Mouse (Mus musculus) thymus, postnatal 4 days (tissue): ENCODE data around the gene Gfy.

Experiments used
- DNase-seq: peaks from one replicate; pipeline ENCODE4 v3.0.0; 2021

Gene Gfy

DNA sequence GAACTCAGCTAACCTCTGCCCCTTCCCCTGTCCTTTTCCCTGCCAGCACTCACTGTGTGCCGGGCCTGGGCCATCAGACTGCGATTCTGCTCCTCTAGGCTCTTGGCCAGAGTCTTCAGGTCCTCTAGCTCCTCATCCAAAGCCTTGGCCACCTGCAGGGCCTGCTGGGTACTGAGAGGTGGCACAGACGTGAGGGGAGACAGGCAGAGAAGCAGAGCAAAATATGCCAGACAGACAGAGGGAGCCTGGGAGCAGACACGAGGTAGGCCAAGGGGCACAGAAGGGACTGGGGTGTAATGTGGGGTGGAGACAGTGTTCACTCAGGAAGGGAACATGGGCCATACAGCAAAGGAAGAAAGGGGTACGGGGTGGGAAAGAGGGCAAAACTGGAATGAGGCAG, 14.0 kb upstream of the Gfy start:
- DNase-seq, result no peak

DNA sequence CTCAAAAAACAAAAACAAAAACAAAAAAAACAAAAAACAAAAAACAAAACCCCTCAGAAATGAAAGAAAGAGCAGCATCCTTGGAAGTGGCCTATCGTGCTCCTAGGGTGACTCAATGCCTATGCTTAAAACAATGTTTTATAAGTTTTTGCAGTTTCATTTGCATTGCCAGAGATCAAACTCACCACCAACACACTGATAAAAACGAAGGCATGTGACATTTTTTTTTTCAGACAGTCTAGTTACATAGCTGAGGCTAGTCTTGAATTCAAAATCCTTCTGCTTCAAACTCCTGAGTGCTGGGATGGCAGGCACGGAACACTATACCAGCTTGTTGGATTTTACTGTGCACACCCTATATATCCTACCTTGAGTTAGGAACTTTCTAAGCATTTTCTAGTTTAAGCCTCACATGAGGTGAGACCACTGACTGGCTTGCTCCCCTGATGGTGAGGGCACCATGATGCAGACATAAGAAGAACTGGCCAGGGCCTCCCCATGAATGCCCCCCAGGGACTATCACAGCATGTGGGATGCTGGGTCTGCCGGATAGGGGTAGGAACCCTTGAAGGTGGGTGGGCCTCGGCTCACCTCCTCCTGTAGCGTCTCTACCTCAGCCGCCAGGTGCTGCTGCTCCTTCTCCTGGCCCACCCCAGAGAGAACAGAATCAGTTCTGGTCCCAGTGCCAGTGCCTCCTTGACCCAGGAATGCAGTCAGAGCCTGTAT, 13.4 kb upstream of the Gfy start:
- DNase-seq, result no peak

DNA sequence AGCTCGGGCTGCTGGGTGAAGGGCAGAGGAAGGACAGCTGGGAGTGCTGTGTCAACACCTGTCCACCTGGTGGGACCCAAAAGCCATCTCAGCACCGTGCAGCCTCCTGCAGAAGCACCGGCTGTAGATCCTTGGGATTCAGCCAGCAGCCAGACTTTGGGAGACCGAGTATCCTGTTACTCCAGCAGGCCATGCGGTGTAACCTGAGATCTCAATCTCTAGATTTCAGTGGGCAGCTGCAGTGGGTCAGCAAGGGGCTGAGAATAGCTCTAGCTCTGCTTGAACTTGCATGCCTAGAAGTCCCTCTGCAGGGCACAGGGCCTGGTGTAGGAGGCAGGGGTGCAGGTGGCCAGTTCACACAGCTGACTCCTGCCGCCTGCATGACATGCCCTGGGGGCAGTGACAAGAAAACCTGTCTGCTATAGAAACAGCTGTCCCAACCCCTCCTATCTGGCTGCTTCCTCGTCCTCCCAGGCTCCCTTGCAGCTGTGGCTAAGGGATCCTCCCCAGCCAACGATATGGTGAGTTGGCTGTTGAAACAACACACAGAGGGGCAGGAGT, 12.5 kb upstream of the Gfy start:
- DNase-seq, result no peak

DNA sequence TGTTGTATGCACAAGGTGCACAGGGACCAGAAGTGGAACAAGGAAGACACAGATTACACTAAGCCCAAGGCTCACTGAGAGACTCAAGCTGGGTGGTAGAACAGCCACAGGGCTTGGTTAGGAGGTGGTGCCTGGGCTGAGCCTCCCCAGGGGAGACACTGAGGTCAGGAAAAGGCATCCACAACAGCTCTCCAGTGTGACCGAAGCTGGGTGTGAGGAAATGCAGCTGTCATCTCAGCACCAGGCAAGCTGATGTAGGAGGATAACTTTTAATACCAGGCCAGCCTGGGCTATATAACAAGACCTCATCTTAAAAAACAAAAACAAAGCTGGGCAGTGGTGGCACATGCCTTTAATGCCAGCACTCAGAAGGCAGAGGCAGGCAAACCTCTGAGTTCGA, 11.8 kb upstream of the Gfy start:
- no peak for DNase-seq

DNA sequence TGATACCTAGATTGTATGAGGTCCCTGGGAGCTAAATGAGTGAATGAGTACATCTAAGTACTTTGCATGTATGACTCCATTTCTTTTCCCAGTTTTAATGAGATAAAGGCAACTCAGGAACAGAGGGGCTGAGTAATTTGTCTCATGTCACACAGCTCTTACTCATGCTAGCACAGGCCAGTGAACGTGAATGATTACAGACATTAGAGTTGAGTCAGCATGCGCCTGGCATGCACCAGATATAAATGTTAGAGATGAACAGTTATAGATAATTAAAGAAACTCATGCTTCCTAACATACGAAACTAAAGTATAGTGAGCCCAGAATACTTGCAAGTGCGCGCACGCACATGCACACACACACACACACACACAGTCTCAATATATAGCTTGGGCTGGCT, 10.8 kb upstream of the Gfy start:
- no peak for DNase-seq

DNA sequence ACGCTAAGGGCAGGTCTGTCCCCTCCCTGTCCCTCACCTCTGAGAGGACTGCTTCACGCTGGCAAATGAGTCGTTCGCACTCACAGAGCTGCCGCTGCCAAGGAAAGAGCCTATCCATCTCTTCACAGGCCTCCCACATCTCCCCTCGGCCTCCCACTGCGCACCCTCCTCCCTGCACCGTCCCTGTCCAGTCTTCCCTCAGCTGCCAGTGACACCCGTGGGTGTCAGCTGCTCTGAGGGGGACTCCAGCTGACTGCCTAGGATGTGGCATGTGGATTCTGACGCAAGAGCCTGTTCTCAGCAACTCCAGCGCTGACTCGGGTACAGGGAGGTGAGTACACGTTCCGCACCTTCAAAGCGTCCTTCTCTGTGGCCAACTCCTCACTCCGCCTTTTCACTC, 10.2 kb upstream of the Gfy start:
- no peak for DNase-seq

DNA sequence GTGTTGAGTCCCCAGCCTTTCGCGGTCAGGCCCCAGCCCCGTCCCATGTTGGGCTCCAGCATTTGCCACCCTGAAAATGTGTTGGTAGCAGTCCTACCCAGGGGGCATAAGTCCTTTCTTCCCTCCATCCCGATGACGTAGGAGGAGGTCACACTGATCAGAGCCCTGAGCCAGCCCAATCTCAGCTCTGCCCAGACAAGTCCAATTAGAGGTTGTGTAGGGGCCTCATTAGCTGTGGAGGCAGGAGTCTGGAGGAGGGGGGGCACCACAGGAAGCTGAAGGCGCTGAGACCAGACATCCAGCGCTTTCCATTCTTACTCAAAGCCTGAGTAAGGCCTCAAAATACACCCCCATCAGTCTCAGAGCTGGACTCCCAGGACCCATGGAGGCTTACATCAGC, 6.6 kb upstream of the Gfy start:
- DNase-seq, result no peak

DNA sequence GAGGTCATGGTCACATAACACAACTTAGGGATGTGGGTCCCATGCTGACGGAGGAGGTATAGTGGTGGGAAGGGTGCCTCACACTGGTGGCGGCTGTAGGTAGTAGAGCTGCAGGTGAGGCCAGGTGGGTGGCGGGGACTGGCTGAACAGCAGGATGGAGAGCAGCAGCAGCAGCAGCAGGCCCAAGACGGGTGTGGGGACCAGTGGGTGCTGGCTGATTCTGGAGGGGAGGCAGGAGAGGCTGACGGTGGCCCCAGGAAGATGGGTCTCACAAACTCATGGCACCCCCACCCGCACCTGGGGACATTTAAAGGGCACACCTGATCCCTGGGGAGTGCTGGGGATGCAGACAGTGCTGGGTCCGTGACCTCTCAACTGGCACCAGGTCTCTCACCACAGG, 4.3 kb upstream of the Gfy start:
- no peak for DNase-seq

DNA sequence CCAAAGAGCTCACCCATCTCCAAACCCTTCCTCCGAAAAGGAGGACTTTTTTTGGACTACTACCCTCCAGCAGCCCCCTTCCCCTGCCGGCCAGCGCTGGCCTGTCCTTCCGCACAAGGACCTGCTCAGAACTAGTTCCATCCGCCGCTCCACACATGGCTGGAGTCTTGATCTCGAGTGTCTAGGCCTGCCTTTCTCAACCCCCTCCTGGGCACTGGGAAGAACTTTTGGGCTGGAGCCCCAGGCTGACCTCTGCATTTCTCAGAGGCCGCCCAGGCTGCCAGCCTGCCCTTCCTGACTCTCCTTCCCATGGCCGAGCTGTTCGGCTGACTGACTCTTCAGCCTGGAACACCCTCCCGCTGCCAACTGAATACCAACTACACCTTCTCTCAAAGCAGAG, 3.2 kb upstream of the Gfy start:
- DNase-seq, result no peak

DNA sequence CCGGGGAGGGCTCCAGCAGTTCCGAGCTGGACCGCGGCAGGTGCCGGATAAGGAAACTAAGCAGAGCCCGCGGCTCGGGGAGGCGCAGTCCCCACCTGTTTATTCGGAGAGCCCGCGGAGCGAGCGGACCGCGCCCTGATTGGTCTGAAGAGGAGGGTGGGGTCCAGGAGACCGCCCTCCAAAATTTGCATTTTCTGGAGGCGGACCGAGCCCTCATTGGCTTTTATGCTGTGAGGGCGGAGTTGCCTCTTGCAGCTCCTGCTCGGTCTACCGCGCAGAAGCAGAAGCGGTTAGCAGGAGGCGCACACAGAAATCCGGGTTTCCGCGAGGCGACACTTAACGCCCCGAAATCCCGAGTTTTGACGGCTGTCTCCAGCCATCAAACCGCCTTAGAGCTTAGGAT, 2.8 kb upstream of the Gfy start:
- peak; percentile 88 for DNase-seq

DNA sequence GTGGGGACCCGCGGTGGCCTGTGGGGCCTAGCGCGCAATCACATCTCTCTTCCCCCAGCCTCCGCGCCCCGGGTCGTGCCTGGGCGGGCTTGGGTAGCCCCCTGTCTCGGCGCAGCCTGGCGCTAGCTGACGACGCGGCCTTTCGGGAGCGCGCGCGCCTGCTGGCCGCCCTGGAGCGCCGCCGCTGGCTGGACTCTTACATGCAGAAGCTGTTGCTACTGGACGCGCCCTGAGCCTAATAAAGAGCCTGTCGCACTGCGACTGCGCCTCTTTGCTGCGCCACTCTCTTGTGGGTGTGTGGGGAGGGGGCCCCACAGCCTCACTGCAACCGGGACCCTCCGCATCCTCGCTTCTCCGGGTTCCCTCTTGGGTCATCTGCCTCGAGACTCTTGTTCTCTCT, 2.2 kb upstream of the Gfy start:
- DNase-seq, result peak; percentile 33

DNA sequence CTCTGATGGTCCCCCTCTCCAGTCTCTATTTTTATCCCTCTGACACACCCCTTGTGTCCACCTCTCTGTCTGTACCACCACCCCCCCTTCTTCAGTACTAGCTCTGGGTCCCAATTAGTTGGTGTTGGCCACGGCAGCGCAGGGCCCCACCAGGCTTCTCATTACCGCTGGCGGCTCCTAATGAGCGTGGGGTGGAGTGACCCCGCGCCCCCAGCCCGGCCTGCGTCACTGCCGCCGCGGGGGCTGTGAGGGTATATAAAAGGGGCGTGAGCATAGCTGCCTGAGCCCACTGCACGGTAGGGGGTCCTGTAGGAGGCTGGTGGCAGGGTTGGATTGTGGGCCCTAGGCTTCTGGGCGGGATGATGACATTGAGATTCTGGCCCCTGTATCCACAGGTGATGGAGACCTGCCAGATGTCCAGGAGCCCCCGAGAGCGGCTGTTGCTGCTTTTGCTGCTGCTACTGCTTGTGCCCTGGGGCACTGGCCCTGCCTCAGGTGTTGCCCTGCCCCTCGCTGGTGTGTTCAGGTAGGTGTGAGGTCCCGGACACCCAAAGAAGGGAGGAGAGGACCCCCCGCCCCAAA, 1.6 kb upstream of the Gfy start, which contains the start of gene Pth2:
Pth2 (plus strand) TSS at position 100 of the 582 bp plus-strand sequence.
- no peak for DNase-seq

DNA sequence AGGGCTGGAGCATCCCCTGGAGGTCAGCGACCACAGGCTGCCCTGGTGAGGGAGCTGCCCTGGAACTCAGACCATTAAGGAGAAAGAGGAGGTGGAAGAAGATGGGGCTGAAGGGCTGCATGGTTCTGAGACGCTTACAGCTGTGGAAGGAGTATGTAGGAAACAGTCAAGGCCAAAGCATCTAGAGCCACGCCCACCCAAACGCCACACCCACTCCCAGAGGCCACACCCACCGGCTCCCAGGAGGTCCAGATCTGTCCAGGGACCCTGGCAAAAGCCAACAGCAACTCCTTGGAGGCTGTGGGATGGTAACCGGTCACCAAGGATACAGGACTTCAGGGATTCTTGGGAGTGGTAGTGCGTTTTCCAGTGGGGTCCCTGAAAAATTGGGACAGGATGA, 819 bp downstream of the Gfy start:
- no peak for DNase-seq

DNA sequence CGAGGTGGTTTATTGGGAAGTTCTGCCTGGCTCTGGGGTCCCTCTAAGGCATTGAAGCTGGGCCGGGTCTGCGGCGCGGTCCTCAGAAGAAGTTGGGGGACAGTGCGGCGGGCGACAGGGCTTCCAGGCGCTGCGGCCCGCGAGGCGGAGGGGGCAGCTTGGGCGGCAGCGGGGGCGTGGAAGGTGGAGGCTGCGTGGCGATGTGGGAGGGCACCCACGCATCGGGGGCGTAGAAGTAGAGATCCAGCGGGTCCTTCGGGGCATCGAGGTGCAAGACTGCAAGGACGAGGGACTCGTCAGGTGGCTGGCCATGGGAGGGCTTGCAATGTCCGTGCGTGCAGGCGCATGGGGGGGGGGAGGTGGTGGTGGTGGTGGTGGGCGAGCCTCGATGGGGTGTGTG, 3.0 kb downstream of the Gfy start:
- no peak for DNase-seq

DNA sequence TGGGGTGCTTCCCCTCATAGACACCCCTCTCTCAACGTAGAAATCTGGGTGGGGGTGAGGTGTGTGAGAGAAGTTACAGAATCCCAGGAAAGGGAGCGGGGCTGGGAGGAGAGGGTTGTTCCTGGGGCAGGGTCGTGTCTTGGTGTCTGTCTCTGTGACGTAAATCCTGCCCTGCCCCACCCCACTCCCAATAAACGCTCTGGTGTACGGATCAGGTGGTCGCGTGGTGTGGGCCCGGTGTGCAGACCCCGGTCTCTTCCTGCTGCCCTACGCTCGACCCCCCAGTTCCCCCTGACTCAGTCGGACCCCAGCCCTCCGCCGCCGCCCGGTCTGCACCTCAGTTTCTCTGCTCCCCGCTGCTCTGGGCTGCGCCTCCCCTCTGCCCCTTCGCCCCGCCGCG, 3.4 kb downstream of the Gfy start:
- no peak for DNase-seq

DNA sequence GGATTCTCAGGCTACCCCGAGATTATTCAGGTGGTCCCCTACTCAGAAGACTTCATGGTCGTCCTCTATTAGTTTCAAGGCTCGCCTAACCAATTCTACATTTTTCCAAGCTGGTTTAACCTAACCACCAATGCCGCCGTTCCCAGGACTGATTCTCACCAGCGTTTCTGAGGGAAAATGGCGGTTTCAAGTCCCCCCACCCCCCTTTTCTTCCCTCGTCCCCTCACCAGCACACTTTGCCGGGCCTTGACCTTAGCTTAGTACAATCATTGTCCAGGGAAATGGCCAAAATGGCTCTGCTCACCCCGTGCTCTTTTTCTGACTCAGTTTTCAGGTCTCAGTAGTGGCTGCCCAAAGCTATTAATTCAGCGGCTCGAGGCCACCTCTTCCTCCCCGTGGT, 4.0 kb downstream of the Gfy start:
- no peak for DNase-seq

DNA sequence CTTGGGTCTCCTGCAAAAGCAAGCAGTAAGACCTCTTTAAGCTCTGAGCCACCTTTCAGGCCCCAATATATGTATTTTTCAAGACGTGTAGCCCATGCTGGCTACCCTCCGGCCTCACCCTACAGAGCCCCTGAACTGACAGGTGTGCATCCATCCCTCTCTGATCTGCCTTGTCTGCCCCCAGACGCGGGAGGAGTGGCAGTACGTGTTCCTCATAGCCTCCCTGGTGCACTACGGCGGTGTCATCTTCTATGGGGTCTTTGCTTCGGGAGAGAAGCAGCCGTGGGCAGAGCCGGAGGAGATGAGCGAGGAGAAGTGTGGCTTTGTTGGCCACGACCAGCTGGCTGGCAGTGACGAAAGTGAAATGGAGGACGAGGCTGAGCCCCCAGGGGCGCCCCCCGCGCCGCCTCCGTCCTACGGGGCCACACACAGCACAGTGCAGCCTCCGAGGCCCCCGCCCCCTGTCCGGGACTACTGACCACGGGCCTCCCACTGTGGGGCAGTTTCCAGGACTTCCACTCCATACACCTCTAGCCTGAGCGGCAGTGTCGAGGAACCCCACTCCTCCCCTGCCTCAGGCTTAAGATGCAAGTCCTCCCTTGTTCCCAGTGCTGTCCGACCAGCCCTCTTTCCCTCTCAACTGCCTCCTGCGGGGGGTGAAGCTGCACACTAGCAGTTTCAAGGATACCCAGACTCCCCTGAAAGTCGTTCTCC, 4.6 kb downstream of the Gfy start:
- no peak for DNase-seq

DNA sequence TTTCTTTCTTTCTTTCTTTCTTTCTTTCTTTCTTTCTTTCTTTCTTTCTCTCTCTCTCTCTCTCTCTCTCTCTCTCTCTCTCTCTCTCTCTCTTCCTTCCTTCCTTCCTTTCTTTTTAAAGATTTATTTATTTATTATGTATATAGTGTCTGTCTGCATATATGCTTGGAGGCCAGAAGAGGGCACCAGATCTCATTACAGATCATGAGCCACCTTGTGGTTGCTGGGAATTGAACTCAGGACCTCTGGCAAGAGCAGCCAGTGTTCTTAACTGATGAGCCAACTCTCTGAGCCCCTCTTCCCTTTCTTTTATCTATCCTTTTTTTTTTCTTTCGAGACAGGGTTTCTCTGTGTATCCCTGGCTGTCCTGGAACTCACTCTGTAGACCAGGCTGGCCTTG, 5.6 kb downstream of the Gfy start:
- DNase-seq, result peak; percentile 41

DNA sequence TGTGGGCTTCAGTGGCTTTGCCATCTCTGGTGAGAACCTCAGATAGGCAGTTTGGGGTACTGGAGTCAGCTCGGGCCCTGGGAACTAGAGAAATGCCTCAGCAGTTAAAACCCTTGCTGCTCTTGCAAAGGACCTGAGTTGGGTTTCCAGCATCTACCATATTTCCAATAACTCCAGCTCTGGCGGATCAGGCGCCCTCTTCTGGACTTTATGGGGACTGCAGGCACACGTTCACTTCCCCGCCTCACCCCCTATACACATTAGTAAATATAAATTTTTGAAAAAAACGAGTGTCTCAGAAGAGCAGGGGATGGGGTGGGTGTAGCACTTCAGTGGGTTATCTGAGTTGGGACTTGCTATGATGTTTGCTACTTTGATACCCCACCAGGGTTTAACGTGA, 6.4 kb downstream of the Gfy start:
- DNase-seq, result peak; percentile 79

DNA sequence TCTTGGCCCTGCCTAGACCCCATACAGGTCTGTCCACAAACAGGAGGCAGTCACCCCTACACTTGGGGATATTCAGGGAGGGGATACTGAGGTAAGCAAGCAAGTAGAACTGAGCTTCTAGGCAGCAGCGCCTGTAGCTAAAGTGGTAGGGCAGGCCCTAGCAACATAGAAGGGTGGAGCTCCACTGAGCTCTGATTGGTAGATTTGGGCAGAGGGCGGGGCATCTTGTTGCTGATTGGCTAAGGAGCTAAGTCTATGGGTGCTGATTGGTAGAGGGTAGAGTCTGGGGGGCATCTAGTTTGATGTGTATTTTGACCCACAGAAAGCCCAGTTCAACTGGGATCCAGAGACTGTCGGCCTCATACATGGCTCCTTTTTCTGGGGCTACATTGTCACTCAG, 9.9 kb downstream of the Gfy start:
- DNase-seq, result peak; percentile 61

DNA sequence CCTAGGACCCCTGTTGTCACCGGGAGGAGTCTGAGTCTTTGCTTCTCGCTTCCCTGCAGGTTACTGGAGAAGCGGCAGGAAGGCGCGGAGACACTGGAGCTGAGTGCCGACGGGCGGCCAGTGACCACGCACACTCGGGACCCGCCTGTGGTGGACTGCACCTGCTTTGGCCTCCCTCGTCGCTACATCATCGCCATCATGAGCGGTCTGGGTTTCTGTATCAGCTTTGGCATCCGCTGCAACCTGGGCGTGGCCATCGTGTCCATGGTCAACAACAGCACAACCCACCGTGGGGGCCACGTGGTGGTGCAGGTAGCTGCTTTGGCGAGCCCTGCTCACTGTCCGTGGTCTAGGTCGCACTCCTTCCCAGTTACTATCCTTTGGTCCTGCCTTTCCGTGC, 10.7 kb downstream of the Gfy start:
- DNase-seq, result no peak

DNA sequence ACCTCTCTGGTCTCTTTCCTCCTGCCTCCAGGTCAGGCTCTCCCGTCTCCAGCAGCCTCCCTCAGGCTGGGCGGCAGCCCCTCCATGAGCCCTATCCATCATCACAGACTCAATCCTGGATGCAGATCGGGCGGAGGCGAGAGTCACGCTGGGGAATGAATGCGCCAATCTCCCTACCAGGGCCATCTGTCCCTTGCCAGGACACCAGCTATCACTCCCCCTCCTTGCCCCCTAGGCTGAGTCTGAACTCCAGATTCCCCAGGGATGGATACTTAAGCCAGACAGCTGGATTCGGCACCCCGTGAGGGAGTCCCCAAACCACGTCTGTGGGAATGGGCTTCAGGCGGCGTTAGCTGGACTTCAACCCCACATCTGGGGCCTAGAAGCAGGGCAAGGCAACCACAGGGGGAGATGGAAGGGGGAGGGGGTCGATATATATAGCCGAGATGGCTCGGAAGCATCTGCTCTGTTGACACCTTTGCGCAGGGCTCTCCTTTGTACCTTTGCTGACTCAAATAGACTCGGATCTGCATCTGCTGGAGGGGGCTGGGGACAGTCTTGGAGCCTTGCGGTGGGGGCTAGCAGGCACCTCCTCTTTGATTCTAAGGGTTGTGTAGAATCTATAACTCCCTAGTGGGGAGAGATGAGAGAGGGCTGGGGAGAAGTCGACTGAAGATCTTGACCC, 11.5 kb downstream of the Gfy start:
- DNase-seq, result no peak

DNA sequence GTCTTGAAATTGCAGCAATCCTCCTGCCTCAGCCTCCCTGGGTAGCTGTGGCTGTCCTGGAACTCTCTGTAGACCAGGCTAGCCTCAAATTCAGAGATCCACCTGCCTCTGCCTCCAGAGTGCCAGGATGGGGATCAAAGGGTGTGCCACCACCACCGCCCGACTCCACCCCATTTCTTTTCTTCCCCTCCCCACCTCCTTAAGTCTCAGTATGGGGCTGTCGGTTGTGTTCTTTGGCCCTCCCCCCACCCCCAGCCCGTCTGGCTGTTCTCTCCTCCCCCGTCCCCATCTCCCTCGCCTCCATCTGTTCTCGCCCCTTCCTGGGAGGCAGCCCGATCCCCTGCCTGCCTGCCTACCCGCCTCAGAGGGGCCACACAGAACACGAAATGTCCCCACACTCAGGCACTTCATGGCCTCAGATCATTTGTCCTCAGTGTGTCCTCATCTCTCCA, 12.4 kb downstream of the Gfy start:
- no peak for DNase-seq

DNA sequence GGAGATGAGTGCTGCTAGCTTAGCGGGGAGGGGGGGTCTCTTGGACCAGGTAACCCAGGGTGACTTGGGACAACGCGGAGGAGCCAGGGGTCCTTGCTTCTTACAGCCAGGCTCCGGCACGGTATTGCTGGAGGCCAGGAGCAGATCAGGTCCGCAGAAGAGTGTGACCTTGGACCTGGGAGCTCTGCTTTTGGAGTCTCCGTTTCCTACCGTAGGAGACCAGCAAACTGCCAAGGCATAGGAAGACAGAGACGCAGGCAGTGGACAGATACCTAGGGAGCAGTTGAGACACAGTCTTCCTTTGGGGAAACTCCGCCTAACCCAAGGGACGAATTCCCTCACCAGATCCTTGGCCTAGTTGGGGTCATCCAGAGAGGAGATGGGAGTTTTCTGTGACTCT, 13.7 kb downstream of the Gfy start:
- DNase-seq, result no peak
